Mouse (Mus musculus): ENCODE measurements at regions not wholly inside any gene's neighbourhood (a gene's known extent, or its start where the extent isn't known, plus 50 kb on each side); places are given as distances from the start of the nearest gene placed in this dataset.

- TF ChIP-seq CTCF (IDR thresholded peaks at IDR 0.05; ENCODE audit: control insufficient read depth, insufficient read depth, low read length): no peak
- TF ChIP-seq POLR2A (IDR thresholded peaks at IDR 0.05; ENCODE audit: borderline replicate concordance, control insufficient read depth, low read depth, low read length): no peak
These were observed 135.6 kb downstream of the Bach1 start for GRCm38 (mm10) chr16:87834296-87834695.

All from bone marrow, adult 2 months (tissue).